Mouse (Mus musculus) ES-E14 (cell line): ENCODE measurements at regions not wholly inside any gene's neighbourhood (a gene's known extent, or its start where the extent isn't known, plus 50 kb on each side); places are given as distances from the start of the nearest gene placed in this dataset.

Experiments
- DNase-seq: peaks from one replicate; pipeline ENCODE4 v3.0.0-alpha.2; 2013; ENCODE audit warnings: low read depth, low spot score
- H3K27ac ChIP-seq: 2 replicates; pipeline ENCODE4 v1.5.1; 2012; ENCODE audit warnings: low read depth, mild to moderate bottlenecking, low read length, moderate library complexity, mixed read lengths; ENCODE audit not compliant: poor library complexity, insufficient read depth, severe bottlenecking
- H3K36me3 ChIP-seq: 2 replicates; pipeline ENCODE4 v1.6.1; 2012; ENCODE audit warnings: mild to moderate bottlenecking, low read length, moderate library complexity, mixed read lengths; ENCODE audit not compliant: control insufficient read depth, poor library complexity, insufficient read depth, severe bottlenecking
- H3K4me1 ChIP-seq, 2 experiments: fragments of 150-350 bp in 1 of 2; sonication (generic) in 1 of 2; 2 replicates each; pipeline ENCODE4 v1.6.1; 2012; ENCODE audit warnings: low read length in 2 of 2, mild to moderate bottlenecking in 1 of 2, mixed read lengths in 1 of 2; ENCODE audit not compliant: control insufficient read depth in 2 of 2, insufficient read depth in 2 of 2, poor library complexity in 1 of 2
- H3K4me3 ChIP-seq, 2 experiments: fragments of 150-350 bp in 1 of 2; sonication (generic) in 1 of 2; 2 replicates each; pipeline ENCODE4 v1.5.1; 2012; ENCODE audit warnings: low read length in 2 of 2, low read depth in 1 of 2, mild to moderate bottlenecking in 1 of 2, mixed read lengths in 1 of 2; ENCODE audit not compliant: insufficient read depth in 1 of 2, poor library complexity in 1 of 2, severe bottlenecking in 1 of 2
- H3K9ac ChIP-seq: 2 replicates; pipeline ENCODE4 v1.6.1; 2012; ENCODE audit warnings: low read depth, mild to moderate bottlenecking, low read length, mixed read lengths; ENCODE audit not compliant: poor library complexity, insufficient read depth, severe bottlenecking
- H3K9me3 ChIP-seq: fragments of 150-350 bp; sonication (generic); 2 replicates; pipeline ENCODE4 v1.6.1; 2012; ENCODE audit warnings: low read depth, mild to moderate bottlenecking, low read length; ENCODE audit not compliant: control insufficient read depth, insufficient read depth
- CHD2 ChIP-seq: IDR thresholded peaks from 2 replicates; pipeline ENCODE4 v1.6.1; 2014; ENCODE audit warnings: mild to moderate bottlenecking, low read depth, low read length, inconsistent platforms
- HCFC1 ChIP-seq: IDR thresholded peaks from 2 replicates; pipeline ENCODE4 v1.6.1; 2012; ENCODE audit warnings: low read length, inconsistent platforms, borderline replicate concordance; ENCODE audit not compliant: insufficient read depth
- MAFK ChIP-seq: IDR thresholded peaks from 2 replicates; pipeline ENCODE4 v1.6.1; 2014; ENCODE audit warnings: mild to moderate bottlenecking, low read depth, low read length, inconsistent platforms; ENCODE audit not compliant: insufficient read depth
- ZC3H11A ChIP-seq: IDR thresholded peaks from 2 replicates; pipeline ENCODE4 v1.6.1; 2012; ENCODE audit warnings: low read depth, mild to moderate bottlenecking, inconsistent platforms, low read length, borderline replicate concordance
- ZNF384 ChIP-seq: IDR thresholded peaks from 2 replicates; pipeline ENCODE4 v1.6.1; 2012; ENCODE audit warnings: low read depth, low read length, inconsistent platforms
- in situ Hi-C, 2 experiments: fragments of 600-800 bp; cut with MboI; formaldehyde crosslinking; loops; one replicate each; pipeline ENCODE4 v1.15.1; 2025; ENCODE audit warnings: low sequenced_read_pairs in 2 of 2, inconsistent platforms in 1 of 2; ENCODE audit not compliant: unreplicated experiment in 2 of 2

GRCm38 (mm10) chr1:80030224-80030623 lies 169.2 kb upstream of the Serpine2 start:
- H3K9me3 ChIP-seq: no peaks in the 10 kb centered on the region
- H3K4me1 ChIP-seq: no peaks in the 10 kb centered on the region
- in situ Hi-C loops: no loop called here
- TF ChIP-seq HCFC1 (no peak), MAFK (no peak), ZNF384 (no peak), CHD2 (no peak), ZC3H11A (no peak)
- H3K27ac ChIP-seq: no peak overlapping the region
- no peaks in the 10 kb centered on the region for H3K36me3 ChIP-seq
- no peak overlapping the region for H3K9ac ChIP-seq
- H3K4me3 ChIP-seq: no peak overlapping the region
- no peak for DNase-seq

GRCm38 (mm10) chr1:80025863-80026616 lies 165.1 kb upstream of the Serpine2 start:
- H3K9me3 ChIP-seq: no peaks in the 10 kb centered on the region
- DNase-seq: no peak
- H3K4me3 ChIP-seq: no peak overlapping the region
- H3K9ac ChIP-seq: no peak overlapping the region
- no peaks in the 10 kb centered on the region for H3K36me3 ChIP-seq
- TF ChIP-seq ZNF384: no peak
- TF ChIP-seq HCFC1: no peak
- in situ Hi-C loops: no loop called here
- no peaks in the 10 kb centered on the region for H3K4me1 ChIP-seq
- H3K27ac ChIP-seq: no peak overlapping the region

DNA sequence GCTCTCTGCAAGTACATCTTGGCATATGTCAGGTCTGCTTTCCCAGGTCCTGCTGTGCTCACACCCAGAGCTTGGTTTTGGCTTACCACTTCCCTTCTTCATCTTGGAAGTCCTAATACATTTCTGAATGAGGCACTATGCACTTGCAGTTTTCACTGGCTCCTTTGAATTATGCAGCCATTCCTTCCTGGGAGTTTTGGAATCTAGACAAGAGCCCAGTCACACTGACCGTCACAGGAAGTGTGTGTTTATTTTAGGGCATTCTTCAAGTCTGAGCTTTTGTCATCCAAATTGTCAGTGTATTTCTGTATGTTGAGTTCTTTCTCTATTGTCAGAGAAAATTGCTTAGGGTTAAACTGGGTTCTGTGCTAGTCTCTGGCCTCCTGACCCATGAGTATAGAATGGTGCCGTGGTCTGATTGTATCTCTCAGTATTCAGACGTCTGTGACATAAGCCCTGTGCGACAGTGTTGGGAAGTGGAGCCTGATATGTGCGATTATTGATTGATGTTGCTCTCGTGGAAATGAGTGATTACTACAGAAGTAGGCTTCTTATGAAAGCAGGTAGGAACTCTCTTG lies 162.6 kb upstream of the Serpine2 start:
- Histone ChIP-seq H3K4me1 (no peaks in the 10 kb centered on the region), H3K4me3 (no peak overlapping the region), H3K27ac (no peak overlapping the region), H3K9ac (no peak overlapping the region), H3K36me3 (no peaks in the 10 kb centered on the region), H3K9me3 (no peaks in the 10 kb centered on the region)
- no peak for DNase-seq
- in situ Hi-C loops: no loop called here
- TF ChIP-seq ZNF384 (no peak), ZC3H11A (no peak), HCFC1 (no peak)

- no peaks in the 10 kb centered on the region for H3K4me1 ChIP-seq
- in situ Hi-C loops: no loop called here
- H3K4me3 ChIP-seq: no peak overlapping the region
- no peaks in the 10 kb centered on the region for H3K36me3 ChIP-seq
- no peaks in the 10 kb centered on the region for H3K9me3 ChIP-seq
- H3K9ac ChIP-seq: no peak overlapping the region
- H3K27ac ChIP-seq: no peak overlapping the region
- TF ChIP-seq CHD2 (no peak), ZNF384 (no peak), MAFK (no peak), HCFC1 (no peak), ZC3H11A (no peak)
- DNase-seq: no peak
These were observed 160.9 kb upstream of the Serpine2 start for GRCm38 (mm10) chr1:80021866-80022265.

DNA sequence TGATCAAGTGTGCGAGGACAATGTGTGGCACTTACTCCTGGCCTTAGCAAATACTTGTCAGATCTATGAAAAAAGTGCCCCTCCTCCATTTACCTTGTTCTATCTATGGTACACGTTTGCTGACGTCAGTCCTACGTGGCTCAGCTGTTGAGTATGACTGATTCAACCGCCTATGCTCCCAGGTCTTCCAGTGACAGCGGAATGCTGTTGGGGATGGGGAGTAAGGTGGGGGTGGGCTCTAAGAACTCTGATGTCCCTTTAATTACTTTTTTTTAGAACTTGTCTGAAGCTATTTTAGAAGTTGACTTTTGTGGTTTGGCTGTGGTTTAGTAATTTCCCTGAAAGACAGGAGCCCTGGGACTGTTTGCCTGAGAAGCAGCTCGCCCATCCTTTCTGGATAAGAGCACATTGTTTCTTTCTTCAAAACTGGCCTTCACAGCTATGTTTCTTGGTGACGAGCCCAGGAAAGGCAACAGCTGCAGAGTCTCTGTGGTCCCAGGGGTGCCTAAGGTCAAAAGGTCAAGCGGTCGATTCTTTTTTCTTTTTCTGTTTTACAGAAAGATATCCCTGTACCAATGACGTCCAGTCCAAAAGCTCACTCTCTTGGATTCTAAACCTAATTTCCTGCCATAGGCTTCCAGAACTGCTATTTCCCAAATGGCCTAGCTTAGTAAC lies 157.5 kb upstream of the Serpine2 start:
- in situ Hi-C loops: no loop called here
- DNase-seq: no peak
- Histone ChIP-seq H3K4me1 (no peaks in the 10 kb centered on the region), H3K36me3 (no peaks in the 10 kb centered on the region), H3K9ac (no peak overlapping the region), H3K27ac (no peak overlapping the region), H3K4me3 (no peak overlapping the region), H3K9me3 (no peaks in the 10 kb centered on the region)
- TF ChIP-seq MAFK: no peak
- no peak for TF ChIP-seq ZNF384
- TF ChIP-seq CHD2: no peak
- no peak for TF ChIP-seq HCFC1
- no peak for TF ChIP-seq ZC3H11A
